Mouse (Mus musculus): ENCODE data around the gene Susd2. TPM values are rescaled to one million over a fixed set of nuclear protein-coding genes. Genes with fewer than 3 reads are reported as not detected.

The Susd2 gene
- polyA plus RNA-seq, 1 experiment from 2014 or later: 10.9 TPM

DNA sequence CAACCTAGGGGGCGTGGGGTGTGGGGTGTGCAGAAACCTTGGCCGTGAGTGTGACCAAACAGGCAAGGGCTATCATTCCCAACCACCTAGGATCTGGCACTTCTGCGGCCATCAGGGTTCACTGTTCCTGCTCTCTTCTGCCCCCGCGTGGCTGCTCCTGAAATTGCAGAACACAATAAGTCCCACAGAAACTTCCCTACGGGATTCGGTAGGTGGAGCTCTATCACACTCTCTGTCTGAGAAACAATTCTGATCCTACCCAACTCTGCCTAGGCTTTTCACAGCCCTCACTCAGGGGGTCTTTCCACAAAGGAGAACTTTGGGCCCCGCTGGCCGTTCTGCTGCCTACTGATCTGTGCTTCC lies 8.1 kb downstream of the Susd2 start:
- H3K4me1 ChIP-seq: peaks cover 6% of the 10 kb centered on the region; the same call in 1 of the 2 replicates
- no peak overlapping the region for H3K4me2 ChIP-seq
- no peak overlapping the region for H3K9ac ChIP-seq
- no peak overlapping the region for H3K4me3 ChIP-seq
- no peak for ATAC-seq (ENCODE audit: insufficient number of reproducible peaks, low FRiP score, low TSS enrichment, low read depth)
- no peaks in the 10 kb centered on the region for H3K9me3 ChIP-seq
- H3K27ac ChIP-seq: no peak overlapping the region
- 4% methylated on average over 9 of the region's 9 CpGs for WGBS
- no peaks in the 10 kb centered on the region for H3K36me3 ChIP-seq
- no peaks in the 10 kb centered on the region for H3K27me3 ChIP-seq

- peaks cover 6% of the 10 kb centered on the region; the same call in 1 of the 2 replicates for H3K4me1 ChIP-seq
- H3K9me3 ChIP-seq: no peaks in the 10 kb centered on the region
- 67% methylated on average over 14 of the region's 14 CpGs for WGBS
These were observed 8.7 kb downstream of the Susd2 start for GRCm38 (mm10) chr10:75635019-75635692.

GRCm38 (mm10) chr10:75634610-75635009 lies 9.2 kb downstream of the Susd2 start:
- H3K9me3 ChIP-seq: no peaks in the 10 kb centered on the region
- H3K27ac ChIP-seq: no peak overlapping the region
- H3K4me3 ChIP-seq: no peak overlapping the region
- H3K9ac ChIP-seq: no peak overlapping the region
- WGBS: 93% methylated on average over 8 of the region's 8 CpGs
- no peaks in the 10 kb centered on the region for H3K27me3 ChIP-seq
- no peaks in the 10 kb centered on the region for H3K36me3 ChIP-seq
- ATAC-seq (ENCODE audit: insufficient number of reproducible peaks, low FRiP score, low TSS enrichment, low read depth): no peak
- H3K4me2 ChIP-seq: no peak overlapping the region
- peaks cover 6% of the 10 kb centered on the region; the same call in 1 of the 2 replicates for H3K4me1 ChIP-seq

More at GRCm38 (mm10) chr10:75635019-75635692, 8.7 kb downstream of the Susd2 start:
- Histone ChIP-seq H3K4me3 (no peak overlapping the region), H3K9ac (no peak overlapping the region), H3K36me3 (no peaks in the 10 kb centered on the region), H3K27me3 (no peaks in the 10 kb centered on the region), H3K27ac (no peak overlapping the region), H3K4me2 (no peak overlapping the region)
- no peak for ATAC-seq (ENCODE audit: insufficient number of reproducible peaks, low FRiP score, low TSS enrichment, low read depth)

- no peaks in the 10 kb centered on the region for H3K9me3 ChIP-seq
- 0 out of 2 replicates have a peak overlapping the region, but pooled peaks have one; percentile 57 for H3K27ac ChIP-seq
- H3K4me1 ChIP-seq: peaks cover 6% of the 10 kb centered on the region; the same call in 1 of the 2 replicates
- no peak overlapping the region for H3K9ac ChIP-seq
- no peak overlapping the region for H3K4me3 ChIP-seq
- no peak for ATAC-seq (ENCODE audit: insufficient number of reproducible peaks, low FRiP score, low TSS enrichment, low read depth)
- H3K4me2 ChIP-seq: no peak overlapping the region
- H3K36me3 ChIP-seq: no peaks in the 10 kb centered on the region
- 62% methylated on average over 14 of the region's 14 CpGs for WGBS
- H3K27me3 ChIP-seq: no peaks in the 10 kb centered on the region
These were observed 10.2 kb downstream of the Susd2 start for GRCm38 (mm10) chr10:75633576-75634139.

- Histone ChIP-seq H3K4me3 (no peak overlapping the region), H3K27ac (peak overlapping the region; percentile 57; the same call in 1 of the 2 replicates), H3K4me1 (peaks cover 6% of the 10 kb centered on the region; the same call in 1 of the 2 replicates), H3K36me3 (no peaks in the 10 kb centered on the region), H3K9ac (no peak overlapping the region), H3K9me3 (no peaks in the 10 kb centered on the region), H3K27me3 (no peaks in the 10 kb centered on the region), H3K4me2 (no peak overlapping the region)
- WGBS: 64% methylated on average over 5 of the region's 5 CpGs
- peak; percentile 69; the same call in 1 of the 2 replicates for ATAC-seq (ENCODE audit: insufficient number of reproducible peaks, low FRiP score, low TSS enrichment, low read depth)
These were observed 10.8 kb downstream of the Susd2 start for GRCm38 (mm10) chr10:75633048-75633447.

DNA sequence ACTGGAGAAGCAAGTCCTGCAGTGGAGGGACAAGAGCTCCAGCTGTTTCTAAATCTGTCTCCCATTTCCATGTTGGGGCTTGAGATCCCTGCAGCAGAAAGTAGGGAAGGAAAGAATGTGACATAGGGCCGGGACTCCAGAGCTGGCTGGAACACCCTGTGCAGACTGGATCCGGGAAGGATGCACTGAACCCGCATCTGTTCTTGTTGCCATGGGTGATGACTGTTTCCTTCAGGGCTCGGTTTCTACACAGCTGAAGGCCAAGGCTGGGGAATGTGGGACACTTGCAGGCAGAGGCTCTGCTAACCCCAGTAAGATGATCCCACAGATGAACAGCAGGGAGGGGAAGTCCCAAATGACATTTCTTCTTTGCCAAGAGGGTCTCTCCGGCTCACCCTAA lies 11.2 kb downstream of the Susd2 start:
- Histone ChIP-seq H3K4me1 (peaks cover 6% of the 10 kb centered on the region; the same call in 1 of the 2 replicates), H3K4me2 (no peak overlapping the region), H3K9ac (no peak overlapping the region), H3K27me3 (no peaks in the 10 kb centered on the region), H3K9me3 (no peaks in the 10 kb centered on the region), H3K36me3 (no peaks in the 10 kb centered on the region), H3K27ac (peak overlapping the region; percentile 57), H3K4me3 (no peak overlapping the region)
- ATAC-seq (ENCODE audit: insufficient number of reproducible peaks, low FRiP score, low TSS enrichment, low read depth): peak; percentile 73
- WGBS: 44% methylated on average over 5 of the region's 5 CpGs

DNA sequence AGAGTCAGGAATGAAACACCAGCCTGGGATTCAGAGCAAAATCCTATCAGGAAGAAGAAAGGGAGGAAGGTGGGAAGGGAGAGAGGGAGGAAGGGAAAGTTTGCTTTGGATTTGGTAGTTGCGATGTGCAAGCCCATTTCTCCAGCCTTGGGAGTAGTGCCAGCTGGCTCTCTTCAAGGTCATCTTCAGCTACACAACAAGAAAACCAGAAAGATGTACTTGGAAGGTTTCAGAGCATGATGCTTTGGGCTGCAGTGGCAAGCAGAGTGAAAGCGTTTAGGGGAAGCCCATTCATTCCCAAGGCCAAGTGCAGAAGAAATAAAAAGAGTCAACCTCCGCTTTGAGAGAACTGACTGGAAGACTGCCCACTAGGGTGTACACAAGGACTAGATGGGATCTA lies 16.3 kb downstream of the Susd2 start:
- Histone ChIP-seq H3K4me1 (0 out of 2 replicates have a peak, but pooled peaks cover 4% of the 10 kb centered on the region), H3K4me3 (no peak overlapping the region), H3K27ac (no peak overlapping the region), H3K9ac (no peak overlapping the region), H3K9me3 (no peaks in the 10 kb centered on the region), H3K36me3 (no peaks in the 10 kb centered on the region), H3K27me3 (no peaks in the 10 kb centered on the region), H3K4me2 (no peak overlapping the region)
- no peak for ATAC-seq (ENCODE audit: insufficient number of reproducible peaks, low FRiP score, low TSS enrichment, low read depth)
- WGBS: 62% methylated on average over 3 of the region's 3 CpGs

DNA sequence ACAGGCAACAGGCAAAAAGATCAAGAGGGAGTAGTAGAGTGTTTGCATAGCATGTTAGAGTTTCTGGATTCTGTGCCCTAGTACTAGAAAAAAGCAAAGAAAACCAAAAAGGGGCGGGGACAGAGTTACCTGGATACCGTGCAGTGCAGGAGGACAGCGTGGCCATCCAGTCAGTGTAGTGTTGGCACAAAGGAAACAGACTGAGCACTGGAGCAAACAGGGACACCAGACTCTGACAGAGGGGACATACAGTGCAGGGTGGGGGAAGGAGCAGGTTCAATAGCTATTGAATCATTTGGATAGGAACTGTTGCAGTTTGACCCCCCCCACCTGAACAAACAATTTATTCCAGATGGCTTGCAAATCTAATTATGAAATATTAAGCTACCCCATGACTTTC lies 16.8 kb downstream of the Susd2 start:
- Histone ChIP-seq H3K4me3 (no peak overlapping the region), H3K27ac (no peak overlapping the region), H3K9ac (no peak overlapping the region), H3K4me1 (0 out of 2 replicates have a peak, but pooled peaks cover 4% of the 10 kb centered on the region), H3K4me2 (no peak overlapping the region), H3K9me3 (no peaks in the 10 kb centered on the region), H3K36me3 (no peaks in the 10 kb centered on the region), H3K27me3 (no peaks in the 10 kb centered on the region)
- 60% methylated on average over 3 of the region's 3 CpGs for WGBS
- no peak for ATAC-seq (ENCODE audit: insufficient number of reproducible peaks, low FRiP score, low TSS enrichment, low read depth)

GRCm38 (mm10) chr10:75625920-75626319 lies 17.9 kb downstream of the Susd2 start:
- Histone ChIP-seq H3K9me3 (no peaks in the 10 kb centered on the region), H3K27me3 (no peaks in the 10 kb centered on the region), H3K4me3 (no peak overlapping the region), H3K4me2 (no peak overlapping the region), H3K36me3 (no peaks in the 10 kb centered on the region), H3K4me1 (0 out of 2 replicates have a peak, but pooled peaks cover 4% of the 10 kb centered on the region), H3K27ac (no peak overlapping the region), H3K9ac (no peak overlapping the region)
- 39% methylated on average over 6 of the region's 6 CpGs for WGBS
- no peak for ATAC-seq (ENCODE audit: insufficient number of reproducible peaks, low FRiP score, low TSS enrichment, low read depth)

DNA sequence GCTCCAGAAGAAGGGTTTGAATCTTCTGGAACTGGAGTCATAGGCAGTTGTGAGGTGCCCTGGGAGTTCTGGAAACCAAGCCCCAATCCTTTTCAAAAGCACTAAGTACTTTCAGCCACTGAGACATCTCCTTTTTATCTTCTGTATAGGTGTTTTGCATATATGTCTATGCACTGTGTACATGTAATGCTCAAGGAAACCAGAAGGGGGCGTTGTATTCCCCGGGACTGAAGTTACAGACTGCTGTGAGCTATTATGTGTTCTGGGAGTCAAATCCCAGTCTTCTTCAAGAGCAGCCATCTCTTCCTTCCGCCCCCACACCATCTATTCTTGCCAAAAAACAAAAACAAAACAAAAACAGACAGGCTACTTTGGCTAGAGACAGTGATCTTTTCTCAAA lies 23.0 kb downstream of the Susd2 start:
- Histone ChIP-seq H3K9ac (no peak overlapping the region), H3K27me3 (no peaks in the 10 kb centered on the region), H3K9me3 (no peaks in the 10 kb centered on the region), H3K4me3 (no peak overlapping the region), H3K4me2 (no peak overlapping the region), H3K27ac (no peak overlapping the region), H3K36me3 (no peaks in the 10 kb centered on the region), H3K4me1 (no peaks in the 10 kb centered on the region)
- ATAC-seq (ENCODE audit: insufficient number of reproducible peaks, low FRiP score, low TSS enrichment, low read depth): no peak
- 53% methylated on average over 3 of the region's 3 CpGs for WGBS

- no peak overlapping the region for H3K9ac ChIP-seq
- no peak overlapping the region for H3K27ac ChIP-seq
- H3K36me3 ChIP-seq: no peaks in the 10 kb centered on the region
- H3K27me3 ChIP-seq: no peaks in the 10 kb centered on the region
- WGBS: 88% methylated on average over 4 of the region's 4 CpGs
- H3K4me3 ChIP-seq: no peak overlapping the region
- H3K4me2 ChIP-seq: no peak overlapping the region
- no peaks in the 10 kb centered on the region for H3K9me3 ChIP-seq
- no peaks in the 10 kb centered on the region for H3K4me1 ChIP-seq
- ATAC-seq (ENCODE audit: insufficient number of reproducible peaks, low FRiP score, low TSS enrichment, low read depth): no peak
These were observed 27.8 kb downstream of the Susd2 start for GRCm38 (mm10) chr10:75616044-75616443.

GRCm38 (mm10) chr10:75610486-75610885 lies 33.3 kb downstream of the Susd2 start:
- Histone ChIP-seq H3K27me3 (no peaks in the 10 kb centered on the region), H3K4me1 (no peaks in the 10 kb centered on the region), H3K9me3 (no peaks in the 10 kb centered on the region), H3K4me2 (no peak overlapping the region), H3K27ac (no peak overlapping the region), H3K4me3 (no peak overlapping the region), H3K9ac (no peak overlapping the region), H3K36me3 (no peaks in the 10 kb centered on the region)
- ATAC-seq (ENCODE audit: insufficient number of reproducible peaks, low FRiP score, low TSS enrichment, low read depth): no peak
- 58% methylated on average over 7 of the region's 7 CpGs for WGBS

All from limb, embryonic 15.5 days (tissue).